Mouse (Mus musculus) CD8-positive naive resting alpha-beta T cell, adult 57 days (primary cell): ENCODE measurements around the gene Fut7. TPM values are rescaled to one million over a fixed set of nuclear protein-coding genes. Genes with fewer than 3 reads are reported as not detected.

Source experiments
- total RNA-seq: library from RNA; stranded (reverse); gene quantifications from one replicate; pipeline ENCODE4 v1.2.4, GENCODE M21; 2023

Fut7 gene
- total RNA-seq, result 0.52 TPM

GRCm38 (mm10) chr2:25422587-25423410 lies at the start of gene Fut7:
Fut7 (plus strand) TSS chr2:25423267.

GRCm38 (mm10) chr2:25395721-25396596 lies 27.1 kb upstream of the Fut7 start, which contains the start of gene Entpd2:
Entpd2 (plus strand) TSS chr2:25395874.

GRCm38 (mm10) chr2:25399051-25399450 lies 24.0 kb upstream of the Fut7 start, which contains the start of gene Npdc1:
Npdc1 (plus strand) TSS chr2:25399351.

GRCm38 (mm10) chr2:25428442-25429236 lies 5.6 kb downstream of the Fut7 start, which contains the start of gene Abca2:
Abca2 (plus strand) TSS chr2:25428703.

GRCm38 (mm10) chr2:25456205-25456953 lies 33.3 kb downstream of the Fut7 start, which contains the start of gene Clic3:
Clic3 (plus strand) TSS chr2:25456838.

GRCm38 (mm10) chr2:25460551-25461309 lies 37.7 kb downstream of the Fut7 start, which contains the start of gene Paxx:
Paxx (minus strand) TSS chr2:25461094.

GRCm38 (mm10) chr2:25469969-25470368 lies 46.9 kb downstream of the Fut7 start, which contains the start of gene Ptgds:
Ptgds (minus strand) TSS chr2:25470046.

Other genes starting within 250 kb of the Fut7 start
- gene Nrarp, start 242.5 kb upstream of the Fut7 start, total RNA-seq, result 3.3 TPM
- gene Tor4a, start 226.4 kb upstream of the Fut7 start, total RNA-seq, result 25.9 TPM
- 68.2 TPM for gene Nelfb, start 211.8 kb upstream of the Fut7 start, total RNA-seq
- not detected for gene Stpg3, start 208.6 kb upstream of the Fut7 start, total RNA-seq
- not detected for gene Fam166a, start 204.5 kb upstream of the Fut7 start, total RNA-seq
- 105 TPM for gene Tubb4b, start 198.6 kb upstream of the Fut7 start, total RNA-seq
- not detected for gene Slc34a3, start 188.9 kb upstream of the Fut7 start, total RNA-seq
- not detected for gene Rnf224, start 186.5 kb upstream of the Fut7 start, total RNA-seq
- gene Rnf208, start 181.0 kb upstream of the Fut7 start, total RNA-seq, result not detected
- gene Cysrt1, start 180.8 kb upstream of the Fut7 start, total RNA-seq, result not detected
- 11.0 TPM for gene AL732309.1, start 176.4 kb upstream of the Fut7 start, total RNA-seq
- 20.6 TPM for gene Tmem203, start 167.8 kb upstream of the Fut7 start, total RNA-seq
- 20.0 TPM for gene Tprn, start 160.6 kb upstream of the Fut7 start, total RNA-seq
- 39.1 TPM for gene Ssna1, start 150.8 kb upstream of the Fut7 start, total RNA-seq
- 92.6 TPM for gene Anapc2, start 150.8 kb upstream of the Fut7 start, total RNA-seq
- not detected for gene Tmem210, start 135.1 kb upstream of the Fut7 start, total RNA-seq
- gene Lrrc26, start 133.4 kb upstream of the Fut7 start, total RNA-seq, result not detected
- gene Grin1, start 104.1 kb upstream of the Fut7 start, total RNA-seq, result not detected
- gene Man1b1, start 90.9 kb upstream of the Fut7 start, total RNA-seq, result 34.4 TPM
- gene Dpp7, start 66.9 kb upstream of the Fut7 start, total RNA-seq, result 13.0 TPM
- 12.6 TPM for gene Uap1l1, start 57.6 kb upstream of the Fut7 start, total RNA-seq
- not detected for gene Sapcd2, start 50.9 kb upstream of the Fut7 start, total RNA-seq
- not detected for gene Entpd2, start 27.4 kb upstream of the Fut7 start, total RNA-seq
- gene Npdc1, start 23.9 kb upstream of the Fut7 start, total RNA-seq, result 2.3 TPM
- gene Abca2, start 5.4 kb downstream of the Fut7 start, total RNA-seq, result 80.3 TPM
- not detected for gene Clic3, start 33.6 kb downstream of the Fut7 start, total RNA-seq
- gene Paxx, start 37.8 kb downstream of the Fut7 start, total RNA-seq, result 83.0 TPM
- gene Ptgds, start 46.8 kb downstream of the Fut7 start, total RNA-seq, result not detected
- gene Lcn12, start 70.6 kb downstream of the Fut7 start, total RNA-seq, result not detected
- gene Fbxw5, start 77.5 kb downstream of the Fut7 start, total RNA-seq, result 60.4 TPM
- gene C8g, start 78.5 kb downstream of the Fut7 start, total RNA-seq, result not detected
- gene Traf2, start 123.7 kb downstream of the Fut7 start, total RNA-seq, result 40.5 TPM
- 100 TPM for gene Edf1, start 134.6 kb downstream of the Fut7 start, total RNA-seq
- 2.0 TPM for gene Mamdc4, start 151.6 kb downstream of the Fut7 start, total RNA-seq
- gene Phpt1, start 152.0 kb downstream of the Fut7 start, total RNA-seq, result 18.9 TPM
- 0.70 TPM for gene Ajm1, start 158.5 kb downstream of the Fut7 start, total RNA-seq
- gene Rabl6, start 185.3 kb downstream of the Fut7 start, total RNA-seq, result 115 TPM
- not detected for gene Ccdc183, start 194.4 kb downstream of the Fut7 start, total RNA-seq
- gene Tmem141, start 198.7 kb downstream of the Fut7 start, total RNA-seq, result 0.80 TPM
- gene Fcna, start 204.8 kb downstream of the Fut7 start, total RNA-seq, result 2.1 TPM
- not detected for gene Lcn8, start 229.9 kb downstream of the Fut7 start, total RNA-seq
- gene Lcn5, start 234.7 kb downstream of the Fut7 start, total RNA-seq, result not detected